Mouse (Mus musculus) left cerebral cortex, adult 8-10 months (tissue): ENCODE data around the gene Map3k5. TPM values are rescaled to one million over a fixed set of nuclear protein-coding genes. Genes with fewer than 3 reads are reported as not detected.

Source experiments
- DNase-seq, 2 experiments: peaks; one replicate each; pipeline ENCODE4 v3.0.0; 2022; ENCODE audit warnings: low spot score in 2 of 2
- total RNA-seq, 4 experiments: library from RNA; stranded (reverse); gene quantifications; 2 replicates each; pipeline ENCODE4 v1.2.4; 2022

Gene Map3k5
- total RNA-seq, 4 experiments from 2014 or later: 44.2 to 58.0 (median 49.3) TPM

DNA sequence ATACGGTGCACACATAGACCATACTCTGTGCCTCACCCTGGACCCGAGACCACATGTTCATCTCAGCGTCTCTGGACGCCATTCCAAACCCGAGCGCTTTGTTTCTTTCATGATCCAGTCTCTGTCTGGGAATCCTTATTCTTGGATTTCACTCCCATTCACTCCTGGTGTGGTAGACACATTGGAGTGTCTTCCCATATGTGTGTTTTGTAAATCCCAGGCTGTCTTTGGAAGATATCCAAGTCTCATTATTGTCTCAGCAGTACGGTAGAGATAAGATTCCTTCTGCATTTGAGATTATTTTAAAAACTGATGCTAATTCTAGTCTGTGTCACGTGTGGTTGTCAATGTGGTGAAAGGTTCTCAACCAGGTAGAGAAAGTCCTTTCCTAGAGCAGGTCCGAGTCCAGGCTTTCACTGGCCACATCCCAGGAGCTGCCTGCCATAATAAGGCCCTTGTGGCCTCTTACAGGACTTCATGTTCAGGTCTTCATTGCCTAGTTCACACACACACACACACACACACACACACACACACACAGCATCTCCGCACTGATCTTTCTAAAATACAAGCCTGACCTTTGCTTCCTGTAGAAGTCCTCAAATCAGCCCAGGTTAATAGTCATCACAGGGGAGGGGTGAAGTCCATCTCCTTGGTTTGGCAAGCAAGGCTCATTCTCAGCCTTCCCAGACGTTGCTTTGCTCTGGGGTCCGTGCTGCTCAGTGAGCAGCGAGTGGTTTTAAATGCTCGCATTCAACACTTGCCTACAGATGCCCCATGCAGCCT is 122.8 kb downstream of the Map3k5 start:
- no peak for DNase-seq

DNA sequence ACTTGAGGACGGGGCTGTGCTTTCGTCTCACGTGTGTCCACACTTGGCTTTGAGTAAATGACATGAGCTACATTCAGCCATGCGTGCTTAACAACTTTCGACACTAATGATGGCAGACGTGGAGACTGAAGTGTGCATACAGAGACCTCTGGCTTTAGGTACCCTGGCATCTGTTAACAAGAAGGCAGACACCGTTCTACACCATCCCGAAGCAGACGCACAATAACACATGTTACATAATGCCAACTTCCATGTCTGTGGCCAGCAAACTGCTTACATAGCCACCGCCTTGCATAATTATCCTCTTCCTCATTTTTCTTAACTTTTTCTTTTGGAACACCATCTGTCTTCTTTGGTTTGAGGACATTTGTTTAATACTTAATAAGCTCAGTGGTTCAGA is 123.8 kb downstream of the Map3k5 start:
- no peak for DNase-seq

GRCm38 (mm10) chr10:20058841-20059240 is 124.6 kb downstream of the Map3k5 start:
- DNase-seq: no peak

- DNase-seq: no peak
These were observed 126.2 kb downstream of the Map3k5 start for GRCm38 (mm10) chr10:20060320-20060970.

DNA sequence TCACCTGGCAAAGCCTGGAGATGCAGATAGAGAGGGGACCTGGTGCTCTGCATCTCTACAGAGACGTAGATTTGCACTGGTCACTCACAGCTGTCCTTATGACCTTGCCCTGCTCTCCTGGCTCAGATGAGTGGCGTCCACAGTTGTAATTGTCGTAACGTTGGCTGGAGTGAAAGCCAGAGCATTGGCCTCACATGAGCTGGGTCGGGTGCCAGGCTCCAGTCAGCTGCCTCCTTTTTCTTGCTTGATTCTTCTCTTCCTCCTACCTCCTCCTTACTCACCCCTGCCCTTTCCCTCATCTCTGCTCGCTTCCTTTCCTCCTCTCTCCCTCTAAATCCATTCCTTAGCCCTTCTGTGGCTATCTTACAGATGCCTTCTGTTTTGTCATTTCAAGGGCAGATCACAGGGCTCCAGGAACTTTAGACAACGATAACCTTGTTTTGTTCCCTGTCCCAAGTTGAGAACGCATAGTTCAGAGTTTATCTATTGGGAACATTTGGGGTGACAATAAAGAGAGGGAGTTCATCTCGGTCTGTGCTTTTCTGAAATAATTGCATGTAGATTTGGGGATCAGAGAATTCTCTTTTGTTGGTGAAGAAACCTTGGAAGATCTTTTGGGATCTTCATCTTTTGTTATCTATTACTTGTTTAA is 130.4 kb downstream of the Map3k5 start:
- DNase-seq: no peak

GRCm38 (mm10) chr10:20066069-20066665 is 131.9 kb downstream of the Map3k5 start:
- DNase-seq: no peak

GRCm38 (mm10) chr10:20069771-20070460 is 135.6 kb downstream of the Map3k5 start:
- DNase-seq: no peak

DNA sequence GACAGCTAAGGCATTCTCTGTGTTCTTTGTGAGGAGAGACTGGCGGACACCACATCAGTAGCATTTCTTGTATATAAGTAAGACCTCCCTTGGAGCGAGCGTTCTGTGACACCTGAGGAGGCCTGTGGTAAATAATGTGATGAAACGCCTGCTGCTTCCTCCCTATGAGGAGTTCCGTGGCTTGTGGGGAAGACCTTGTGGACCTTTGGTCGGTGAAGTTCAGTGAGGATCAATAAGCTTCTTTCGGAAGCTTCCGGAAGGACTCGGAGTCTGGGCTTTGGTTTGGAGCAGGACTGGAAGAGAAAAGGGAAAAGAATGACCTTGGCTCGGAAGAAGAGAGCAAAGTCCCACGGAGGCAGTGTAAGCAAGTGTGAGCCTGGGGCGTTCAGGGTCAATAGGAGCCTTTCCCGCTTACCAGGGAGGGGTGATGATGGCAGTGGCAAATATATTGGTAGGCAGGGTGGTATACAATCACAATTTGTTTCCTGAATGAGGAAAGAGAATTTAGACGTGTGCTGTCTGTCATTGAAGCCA is 136.4 kb downstream of the Map3k5 start:
- no peak for DNase-seq

GRCm38 (mm10) chr10:20071716-20072115 is 137.4 kb downstream of the Map3k5 start:
- no peak for DNase-seq

- DNase-seq: peak; percentile 47 to 67
These were observed 139.1 kb downstream of the Map3k5 start for GRCm38 (mm10) chr10:20073236-20073893.

DNA sequence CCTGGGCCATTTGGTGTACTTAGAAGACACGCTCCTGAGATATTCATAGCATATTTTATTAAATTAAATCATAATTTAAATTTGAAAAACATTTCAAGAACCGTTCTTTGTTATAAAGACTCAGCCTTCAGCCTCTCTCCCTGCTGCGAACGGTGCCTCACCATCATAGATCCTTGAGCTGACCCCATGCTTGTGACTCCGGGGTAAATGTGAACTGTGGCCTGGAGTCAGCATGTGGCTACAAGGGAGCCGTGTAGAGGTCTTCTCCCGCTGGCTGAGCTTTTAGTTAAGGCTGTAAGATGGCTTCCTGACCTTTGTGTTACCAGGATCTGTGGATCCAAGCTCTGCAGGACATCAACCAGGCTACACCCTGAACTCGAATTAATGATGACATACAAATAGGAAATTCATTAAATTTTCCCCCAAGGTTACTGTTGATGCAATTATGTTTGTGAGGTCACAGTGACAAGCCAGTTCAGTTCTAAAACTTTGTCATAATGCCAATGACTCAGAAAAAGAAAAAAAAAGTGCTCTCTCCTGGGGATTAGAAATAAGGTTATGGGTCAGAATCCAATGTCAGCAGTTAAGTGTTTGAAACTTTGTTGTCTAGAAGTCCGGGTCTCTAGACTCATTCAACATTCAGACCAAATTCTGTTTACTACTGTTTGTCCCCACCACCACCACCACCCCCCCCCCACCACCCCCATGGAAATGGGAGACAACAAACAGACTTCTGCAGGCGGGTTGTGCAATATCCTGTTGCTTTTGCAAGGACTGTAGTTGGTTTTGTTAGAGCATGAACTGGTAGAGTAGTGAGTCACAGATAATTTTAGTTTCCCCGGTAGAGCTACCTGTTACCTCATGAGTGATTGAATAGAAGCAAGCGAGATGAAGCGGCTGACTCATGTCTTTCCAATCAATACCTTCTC is 142.5 kb downstream of the Map3k5 start:
- no peak for DNase-seq

DNA sequence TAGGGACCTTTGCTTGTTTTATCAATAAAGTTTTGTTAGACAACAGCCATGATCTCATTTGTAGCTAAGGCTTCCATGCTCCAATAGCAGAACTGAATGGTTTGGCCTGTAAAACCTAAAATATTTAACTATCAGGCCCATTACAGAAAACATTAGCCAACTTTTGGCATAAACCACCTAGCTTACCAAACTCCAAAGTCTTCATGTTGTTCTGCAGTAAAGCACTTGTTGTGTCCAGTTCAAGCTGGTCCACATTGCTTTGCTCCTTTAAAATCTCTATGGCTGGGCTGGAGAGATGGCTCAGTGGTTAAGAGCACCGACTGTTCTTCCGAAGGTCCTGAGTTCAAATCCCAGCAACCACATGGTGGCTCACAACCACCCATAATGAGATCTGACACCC is 144.1 kb downstream of the Map3k5 start:
- no peak for DNase-seq

- DNase-seq: no peak
These were observed 153.6 kb downstream of the Map3k5 start for GRCm38 (mm10) chr10:20087841-20088240.

GRCm38 (mm10) chr10:20089026-20089425 is 154.8 kb downstream of the Map3k5 start:
- no peak for DNase-seq

- no peak for DNase-seq
These were observed 155.9 kb downstream of the Map3k5 start for GRCm38 (mm10) chr10:20090171-20090570.

GRCm38 (mm10) chr10:20091416-20091815 is 157.1 kb downstream of the Map3k5 start:
- DNase-seq: no peak

DNA sequence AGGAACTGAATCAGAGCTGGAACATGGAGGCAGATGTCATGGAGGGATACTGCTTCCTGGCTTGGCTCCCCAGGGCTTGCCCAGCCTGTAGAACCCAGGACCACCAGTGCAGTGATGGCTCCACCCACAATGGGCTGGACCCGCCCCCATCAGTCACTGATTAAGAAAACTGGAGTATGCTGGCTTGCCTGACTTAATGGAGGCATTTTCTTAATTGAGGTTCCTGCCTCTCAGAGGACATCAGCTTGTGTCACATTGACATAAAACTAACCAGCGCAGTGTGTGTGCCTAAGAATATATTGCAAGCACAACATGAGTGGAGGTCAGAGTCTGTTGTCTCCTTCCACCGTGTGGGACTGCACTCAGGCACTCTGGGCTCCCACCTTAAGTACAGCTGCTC is 158.1 kb downstream of the Map3k5 start:
- DNase-seq: no peak

GRCm38 (mm10) chr10:20101456-20101855 is 167.2 kb downstream of the Map3k5 start:
- no peak for DNase-seq

GRCm38 (mm10) chr10:20104271-20104931 is 170.1 kb downstream of the Map3k5 start:
- DNase-seq: peak in 1 of 2 experiments; percentile 57
